Mouse (Mus musculus): ENCODE measurements at regions not wholly inside any gene's neighbourhood (a gene's known extent, or its start where the extent isn't known, plus 50 kb on each side); places are given as distances from the start of the nearest gene placed in this dataset.

DNA sequence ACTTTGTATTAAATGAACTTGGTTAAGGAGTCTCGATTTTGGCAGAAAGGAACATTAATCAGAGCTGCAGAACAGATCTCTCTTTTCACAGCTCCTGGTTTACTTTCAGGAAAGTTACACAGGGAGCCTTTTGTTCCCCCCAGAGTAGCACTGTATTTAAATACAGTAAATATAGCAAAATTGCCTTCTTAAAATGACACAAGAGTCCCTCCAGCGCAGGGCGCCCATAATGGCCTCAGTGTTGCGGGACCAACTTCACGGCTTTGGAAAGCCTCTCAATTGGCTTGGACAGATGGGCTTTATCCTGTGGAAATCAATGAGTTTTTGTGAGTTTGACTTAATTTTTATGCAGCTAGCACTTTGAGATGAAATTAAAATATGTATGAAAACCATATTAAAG lies 588.3 kb upstream of the Sall1 start:
- Histone ChIP-seq H3K4me1 (replicated peaks; ENCODE audit: control insufficient read depth, insufficient read depth, low read length) (no peaks in the 10 kb centered on the region), H3K36me3 (ENCODE audit: control insufficient read depth, insufficient read depth, low read length) (no peaks in the 10 kb centered on the region), H3K4me3 (ENCODE audit: low read depth, low read length) (no peak overlapping the region), H3K4me2 (ENCODE audit: low read depth, low read length, severe bottlenecking) (no peak overlapping the region), H3K9ac (ENCODE audit: low read length) (no peak overlapping the region), H3K27me3 (ENCODE audit: control insufficient read depth, insufficient read depth, low read length) (no peaks in the 10 kb centered on the region), H3K9me3 (ENCODE audit: control insufficient read depth, low read length) (no peaks in the 10 kb centered on the region), H3K27ac (ENCODE audit: low read depth, low read length) (no peak overlapping the region)
- no peak for ATAC-seq (replicated peaks; ENCODE audit: low FRiP score)
- 66% methylated on average over 5 of the region's 5 CpGs for WGBS
- no peak for DNase-seq (ENCODE audit: low spot score)

DNA sequence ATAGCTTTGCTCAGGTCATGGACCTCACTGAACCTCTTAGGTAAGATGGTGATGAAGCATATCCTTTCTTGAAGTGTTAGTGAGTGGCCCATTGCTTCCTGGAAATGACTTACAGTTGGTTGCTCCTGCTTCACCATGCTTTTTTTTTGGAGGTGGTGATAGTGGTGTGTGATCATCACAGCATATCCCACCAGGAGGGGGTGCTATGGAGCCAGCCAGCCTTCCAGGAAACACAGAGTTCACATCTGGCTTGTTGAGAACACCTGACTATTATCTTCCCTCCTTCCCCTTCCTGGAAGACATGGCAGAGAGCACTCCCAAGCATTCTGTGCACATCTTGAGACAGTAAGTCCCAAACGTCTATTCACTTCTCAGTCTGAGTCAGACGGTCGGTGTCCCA lies 586.6 kb upstream of the Sall1 start:
- no peak overlapping the region for H3K4me3 ChIP-seq (ENCODE audit: low read depth, low read length)
- H3K9me3 ChIP-seq (ENCODE audit: control insufficient read depth, low read length) = no peaks in the 10 kb centered on the region
- H3K9ac ChIP-seq (ENCODE audit: low read length) = no peak overlapping the region
- no peak for DNase-seq (ENCODE audit: low spot score)
- no peak overlapping the region for H3K4me2 ChIP-seq (ENCODE audit: low read depth, low read length, severe bottlenecking)
- no peaks in the 10 kb centered on the region for H3K27me3 ChIP-seq (ENCODE audit: control insufficient read depth, insufficient read depth, low read length)
- no peaks in the 10 kb centered on the region for H3K4me1 ChIP-seq (replicated peaks; ENCODE audit: control insufficient read depth, insufficient read depth, low read length)
- WGBS = 88% methylated on average over 3 of the region's 3 CpGs
- ATAC-seq (replicated peaks; ENCODE audit: low FRiP score) = no peak
- no peaks in the 10 kb centered on the region for H3K36me3 ChIP-seq (ENCODE audit: control insufficient read depth, insufficient read depth, low read length)
- no peak overlapping the region for H3K27ac ChIP-seq (ENCODE audit: low read depth, low read length)

DNA sequence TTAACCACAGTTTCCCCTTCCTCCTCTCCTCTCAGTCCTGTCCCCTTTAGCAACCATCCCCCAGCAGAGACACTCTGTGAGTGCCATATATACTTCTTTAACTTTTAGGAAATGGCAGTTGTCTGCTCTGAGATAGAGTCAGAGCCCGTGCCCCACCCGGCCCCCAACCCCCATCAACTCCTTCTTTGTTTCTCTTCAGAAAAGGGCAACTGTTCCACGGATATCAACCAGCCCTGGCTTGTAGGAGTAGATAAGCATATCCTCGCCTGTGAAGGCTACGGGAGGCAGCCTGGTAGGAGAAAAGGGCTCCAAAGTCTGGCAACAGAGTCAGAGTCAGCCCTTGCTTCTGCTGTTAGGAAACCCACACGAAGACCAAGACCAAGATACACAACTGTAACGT lies 574.1 kb upstream of the Sall1 start:
- Histone ChIP-seq H3K4me3 (ENCODE audit: low read depth, low read length) (no peak overlapping the region), H3K36me3 (ENCODE audit: control insufficient read depth, insufficient read depth, low read length) (no peaks in the 10 kb centered on the region), H3K27ac (ENCODE audit: low read depth, low read length) (no peak overlapping the region), H3K27me3 (ENCODE audit: control insufficient read depth, insufficient read depth, low read length) (no peaks in the 10 kb centered on the region), H3K4me2 (ENCODE audit: low read depth, low read length, severe bottlenecking) (no peak overlapping the region), H3K9ac (ENCODE audit: low read length) (no peak overlapping the region), H3K4me1 (replicated peaks; ENCODE audit: control insufficient read depth, insufficient read depth, low read length) (no peaks in the 10 kb centered on the region), H3K9me3 (ENCODE audit: control insufficient read depth, low read length) (no peaks in the 10 kb centered on the region)
- ATAC-seq (replicated peaks; ENCODE audit: low FRiP score) = no peak
- 78% methylated on average over 7 of the region's 7 CpGs for WGBS
- DNase-seq (ENCODE audit: low spot score) = no peak

DNA sequence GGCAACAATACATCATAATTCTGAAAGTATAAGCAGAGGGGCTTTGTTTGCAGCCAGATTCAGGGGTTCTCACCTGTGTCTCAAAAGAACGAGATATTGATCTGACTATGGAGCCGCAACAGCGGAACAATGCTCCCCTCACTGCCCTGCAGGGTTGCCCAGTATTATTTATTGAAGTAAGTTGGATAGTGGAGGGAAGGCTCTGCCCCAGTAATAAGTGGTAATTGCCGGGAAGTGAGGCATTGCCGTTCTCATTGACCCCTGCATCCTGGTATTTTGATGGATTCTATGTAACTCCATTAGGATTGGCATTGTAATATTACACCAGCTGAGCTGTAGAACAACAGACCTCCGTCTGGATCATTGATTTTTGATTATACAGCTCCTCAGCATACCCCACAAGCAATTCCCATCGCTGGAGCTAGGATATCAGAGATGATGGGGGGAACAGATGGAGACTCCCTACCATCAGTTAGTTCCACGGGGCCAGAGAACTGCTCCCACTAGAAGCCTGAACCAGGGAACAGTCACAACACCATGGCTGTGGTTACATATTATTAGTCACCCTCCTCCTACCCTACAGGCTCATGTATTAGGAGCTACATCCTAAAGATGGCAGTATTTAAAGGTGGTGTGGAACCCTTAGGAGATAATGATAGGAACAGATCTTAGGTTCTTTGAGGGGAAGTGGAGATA lies 572.0 kb upstream of the Sall1 start:
- Histone ChIP-seq H3K9me3 (ENCODE audit: control insufficient read depth, low read length) (no peaks in the 10 kb centered on the region), H3K27me3 (ENCODE audit: control insufficient read depth, insufficient read depth, low read length) (no peaks in the 10 kb centered on the region), H3K9ac (ENCODE audit: low read length) (no peak overlapping the region), H3K27ac (ENCODE audit: low read depth, low read length) (no peak overlapping the region), H3K4me2 (ENCODE audit: low read depth, low read length, severe bottlenecking) (no peak overlapping the region), H3K36me3 (ENCODE audit: control insufficient read depth, insufficient read depth, low read length) (no peaks in the 10 kb centered on the region), H3K4me1 (replicated peaks; ENCODE audit: control insufficient read depth, insufficient read depth, low read length) (no peaks in the 10 kb centered on the region), H3K4me3 (ENCODE audit: low read depth, low read length) (no peak overlapping the region)
- 75% methylated on average over 8 of the region's 8 CpGs for WGBS
- no peak for DNase-seq (ENCODE audit: low spot score)
- no peak for ATAC-seq (replicated peaks; ENCODE audit: low FRiP score)

DNA sequence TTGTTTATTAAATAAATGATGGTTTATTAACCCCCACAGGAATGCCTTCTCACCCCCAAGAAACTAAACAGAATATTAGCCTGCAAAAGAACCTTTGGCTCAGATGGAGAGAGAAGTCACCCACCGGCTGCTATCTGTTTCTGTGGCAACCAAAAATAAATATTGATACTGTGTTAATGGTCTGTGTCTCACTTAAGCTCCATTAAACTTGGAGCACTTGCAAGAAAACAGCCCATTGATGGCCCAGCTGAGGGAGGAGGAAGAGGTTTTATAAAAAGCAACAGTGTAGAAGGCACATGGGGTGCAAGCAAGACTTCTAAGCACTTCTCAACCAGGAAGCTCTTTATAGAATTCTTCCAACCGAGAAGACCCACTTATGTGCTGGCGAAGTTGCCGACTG lies 565.1 kb upstream of the Sall1 start:
- H3K4me3 ChIP-seq (ENCODE audit: low read depth, low read length) = no peak overlapping the region
- no peak overlapping the region for H3K9ac ChIP-seq (ENCODE audit: low read length)
- no peak overlapping the region for H3K27ac ChIP-seq (ENCODE audit: low read depth, low read length)
- ATAC-seq (replicated peaks; ENCODE audit: low FRiP score) = no peak
- H3K27me3 ChIP-seq (ENCODE audit: control insufficient read depth, insufficient read depth, low read length) = no peaks in the 10 kb centered on the region
- no peaks in the 10 kb centered on the region for H3K36me3 ChIP-seq (ENCODE audit: control insufficient read depth, insufficient read depth, low read length)
- no peak for DNase-seq (ENCODE audit: low spot score)
- WGBS = 77% methylated on average over 4 of the region's 4 CpGs
- no peaks in the 10 kb centered on the region for H3K4me1 ChIP-seq (replicated peaks; ENCODE audit: control insufficient read depth, insufficient read depth, low read length)
- no peak overlapping the region for H3K4me2 ChIP-seq (ENCODE audit: low read depth, low read length, severe bottlenecking)
- no peaks in the 10 kb centered on the region for H3K9me3 ChIP-seq (ENCODE audit: control insufficient read depth, low read length)

DNA sequence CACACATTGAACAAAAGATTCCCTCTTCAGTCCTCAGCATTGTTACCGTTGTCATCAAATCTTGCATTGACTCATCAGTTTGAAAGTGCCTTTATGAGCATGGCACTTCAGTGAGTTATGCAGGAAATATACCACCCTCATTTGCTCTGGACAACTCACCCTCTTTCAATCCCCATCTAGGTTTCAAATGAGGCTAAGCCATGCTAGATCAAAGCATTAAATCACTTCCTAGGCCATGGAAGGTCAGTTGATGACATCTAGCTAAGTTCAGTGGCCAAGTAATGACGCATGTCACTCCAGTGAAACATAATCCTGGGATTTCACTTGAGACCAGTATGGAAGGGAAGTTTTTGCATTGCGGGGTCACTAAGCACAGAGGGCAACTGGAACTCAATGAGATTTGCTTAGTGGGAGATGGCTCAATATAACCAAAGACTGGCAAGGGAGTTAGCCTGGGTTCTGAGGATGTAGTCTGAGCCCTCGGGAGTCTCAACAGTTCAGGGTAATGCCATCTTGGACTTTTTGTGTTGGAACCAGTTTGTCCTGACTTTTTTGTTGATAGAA lies 562.0 kb upstream of the Sall1 start:
- 91% methylated on average over 4 of the region's 4 CpGs for WGBS
- Histone ChIP-seq H3K9ac (ENCODE audit: low read length) (no peak overlapping the region), H3K4me2 (ENCODE audit: low read depth, low read length, severe bottlenecking) (no peak overlapping the region), H3K36me3 (ENCODE audit: control insufficient read depth, insufficient read depth, low read length) (no peaks in the 10 kb centered on the region), H3K4me1 (replicated peaks; ENCODE audit: control insufficient read depth, insufficient read depth, low read length) (no peaks in the 10 kb centered on the region), H3K27ac (ENCODE audit: low read depth, low read length) (no peak overlapping the region), H3K4me3 (ENCODE audit: low read depth, low read length) (no peak overlapping the region), H3K27me3 (ENCODE audit: control insufficient read depth, insufficient read depth, low read length) (no peaks in the 10 kb centered on the region), H3K9me3 (ENCODE audit: control insufficient read depth, low read length) (no peaks in the 10 kb centered on the region)
- no peak for ATAC-seq (replicated peaks; ENCODE audit: low FRiP score)
- no peak for DNase-seq (ENCODE audit: low spot score)

DNA sequence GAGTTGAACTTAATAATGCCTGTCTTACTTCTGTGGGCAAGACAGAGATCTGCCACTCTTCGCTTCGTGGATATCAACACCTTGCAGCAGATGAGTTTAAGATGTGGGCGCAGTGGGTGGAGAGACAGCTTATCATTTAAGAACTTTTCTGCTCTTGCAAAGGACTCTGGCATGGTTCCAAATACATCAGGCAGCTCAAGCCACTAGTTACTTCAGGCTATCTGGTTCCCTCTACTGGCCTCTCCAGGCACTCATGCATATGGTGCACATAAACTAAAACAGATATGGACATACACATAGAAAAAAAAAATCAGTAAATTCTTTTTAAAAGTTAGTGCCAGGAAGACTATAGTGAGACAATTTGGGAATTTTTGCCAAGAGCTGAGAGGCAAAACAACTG lies 560.5 kb upstream of the Sall1 start:
- DNase-seq (ENCODE audit: low spot score) = no peak
- Histone ChIP-seq H3K27ac (ENCODE audit: low read depth, low read length) (no peak overlapping the region), H3K27me3 (ENCODE audit: control insufficient read depth, insufficient read depth, low read length) (no peaks in the 10 kb centered on the region), H3K4me1 (replicated peaks; ENCODE audit: control insufficient read depth, insufficient read depth, low read length) (no peaks in the 10 kb centered on the region), H3K9ac (ENCODE audit: low read length) (no peak overlapping the region), H3K4me2 (ENCODE audit: low read depth, low read length, severe bottlenecking) (no peak overlapping the region), H3K9me3 (ENCODE audit: control insufficient read depth, low read length) (no peaks in the 10 kb centered on the region), H3K36me3 (ENCODE audit: control insufficient read depth, insufficient read depth, low read length) (no peaks in the 10 kb centered on the region), H3K4me3 (ENCODE audit: low read depth, low read length) (no peak overlapping the region)
- 96% methylated on average over 3 of the region's 3 CpGs for WGBS
- no peak for ATAC-seq (replicated peaks; ENCODE audit: low FRiP score)

DNA sequence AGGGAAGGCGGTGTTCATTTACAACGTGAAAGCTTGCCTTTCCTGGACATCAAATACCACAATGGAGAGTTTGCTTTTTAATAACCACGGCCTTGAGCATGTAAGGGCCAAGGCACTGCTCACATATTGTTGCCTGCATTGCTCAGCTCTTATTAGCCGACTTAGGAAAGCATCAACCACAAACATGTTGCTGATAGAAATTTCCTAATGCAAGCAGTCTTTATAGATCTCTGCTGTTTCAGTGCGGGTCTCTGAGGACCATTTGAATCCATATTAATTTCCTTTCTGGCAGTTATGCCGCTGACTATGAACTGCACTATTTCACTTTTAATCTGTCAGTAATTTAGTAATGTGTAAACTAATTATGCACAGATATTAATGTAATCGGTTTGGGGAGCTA lies 552.4 kb upstream of the Sall1 start:
- no peaks in the 10 kb centered on the region for H3K36me3 ChIP-seq (ENCODE audit: control insufficient read depth, insufficient read depth, low read length)
- no peak overlapping the region for H3K4me2 ChIP-seq (ENCODE audit: low read depth, low read length, severe bottlenecking)
- WGBS = 90% methylated on average over 7 of the region's 7 CpGs

DNA sequence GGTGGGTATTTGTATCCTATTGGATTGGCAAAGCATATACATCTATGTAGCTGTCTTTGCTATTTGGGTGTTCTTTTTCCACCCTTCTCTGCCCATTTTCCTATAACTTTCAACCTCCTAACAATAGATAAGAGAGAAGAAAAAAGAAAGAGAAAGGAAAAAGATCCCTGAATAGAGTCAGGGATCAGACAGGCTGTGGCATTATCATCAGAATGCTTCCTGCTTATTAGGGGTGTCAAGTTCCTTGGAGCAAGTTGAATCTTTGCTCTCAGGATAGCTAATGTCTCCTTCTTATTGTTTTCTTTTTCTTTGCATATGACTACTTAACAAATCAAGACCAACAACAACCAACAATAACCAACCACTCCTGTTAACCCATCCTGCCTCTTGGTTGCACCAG lies 539.1 kb upstream of the Sall1 start:
- no peak overlapping the region for H3K9ac ChIP-seq (ENCODE audit: low read length)
- H3K27me3 ChIP-seq (ENCODE audit: control insufficient read depth, insufficient read depth, low read length) = no peaks in the 10 kb centered on the region
- no peaks in the 10 kb centered on the region for H3K36me3 ChIP-seq (ENCODE audit: control insufficient read depth, insufficient read depth, low read length)
- no peak overlapping the region for H3K4me3 ChIP-seq (ENCODE audit: low read depth, low read length)
- H3K4me2 ChIP-seq (ENCODE audit: low read depth, low read length, severe bottlenecking) = no peak overlapping the region
- H3K9me3 ChIP-seq (ENCODE audit: control insufficient read depth, low read length) = no peaks in the 10 kb centered on the region
- ATAC-seq (replicated peaks; ENCODE audit: low FRiP score) (no peak), DNase-seq (ENCODE audit: low spot score) (no peak)
- H3K4me1 ChIP-seq (replicated peaks; ENCODE audit: control insufficient read depth, insufficient read depth, low read length) = no peaks in the 10 kb centered on the region
- no peak overlapping the region for H3K27ac ChIP-seq (ENCODE audit: low read depth, low read length)

More for the DNA sequence above, 552.4 kb upstream of the Sall1 start:
- no peak overlapping the region for H3K4me3 ChIP-seq (ENCODE audit: low read depth, low read length)
- no peak overlapping the region for H3K27ac ChIP-seq (ENCODE audit: low read depth, low read length)
- ATAC-seq (replicated peaks; ENCODE audit: low FRiP score) (no peak), DNase-seq (ENCODE audit: low spot score) (no peak)
- no peaks in the 10 kb centered on the region for H3K4me1 ChIP-seq (replicated peaks; ENCODE audit: control insufficient read depth, insufficient read depth, low read length)
- no peaks in the 10 kb centered on the region for H3K9me3 ChIP-seq (ENCODE audit: control insufficient read depth, low read length)
- no peak overlapping the region for H3K9ac ChIP-seq (ENCODE audit: low read length)
- no peaks in the 10 kb centered on the region for H3K27me3 ChIP-seq (ENCODE audit: control insufficient read depth, insufficient read depth, low read length)
